Mouse (Mus musculus) lung, postnatal 0 days (tissue): ENCODE measurements around the gene Gskip.

Experiments used
- CTCF ChIP-seq: IDR thresholded peaks from 2 replicates; pipeline ENCODE4 v1.5.1; 2016; ENCODE audit warnings: antibody characterized with exemption, mild to moderate bottlenecking
- EP300 ChIP-seq: IDR thresholded peaks from 2 replicates; pipeline ENCODE4 v1.6.1; 2016; ENCODE audit warnings: antibody characterized with exemption, mild to moderate bottlenecking, control low read depth

- no peak for TF ChIP-seq CTCF
- no peak for TF ChIP-seq EP300
Observed at GRCm38 (mm10) chr12:105655850-105656249, 28.8 kb upstream of the Gskip start.
